Mouse (Mus musculus) midbrain, embryonic 11.5 days (tissue): Measurements from ENCODE around the gene Olfr282. TPM values are rescaled to one million over a fixed set of nuclear protein-coding genes. Genes with fewer than 3 reads are reported as not detected.
"Not testable (repeated sequence)": the region's sequence is repeated elsewhere in the genome, so short reads cannot be mapped to it uniquely, and the experiment has no call there.

ENCODE experiments used
- ATAC-seq: fragments of 200-750 bp; cut with Nextera tagmentation; 2 replicates; pipeline ENCODE4 v1.8.0; 2017; ENCODE audit warnings: moderate TSS enrichment, moderate library complexity; ENCODE audit not compliant: low FRiP score
- DNase-seq: peaks from one replicate; pipeline ENCODE4 v3.0.0; 2015; ENCODE audit warnings: low spot score; ENCODE audit errors: missing footprints
- H3K27ac ChIP-seq: fragments of 300-500 bp; sonication (generic); 2 replicates; pipeline ENCODE4 v1.5.1; 2014; ENCODE audit warnings: low read depth, low read length
- H3K27me3 ChIP-seq: fragments of 300-500 bp; sonication (generic); 2 replicates; pipeline ENCODE4 v1.6.1; 2014; ENCODE audit warnings: mild to moderate bottlenecking, low read length, moderate library complexity, mixed read lengths; ENCODE audit not compliant: control insufficient read depth, insufficient read depth
- H3K36me3 ChIP-seq: fragments of 300-500 bp; sonication (generic); 2 replicates; pipeline ENCODE4 v1.6.1; 2014; ENCODE audit warnings: mild to moderate bottlenecking, low read length, moderate library complexity, mixed read lengths; ENCODE audit not compliant: control insufficient read depth, insufficient read depth
- H3K4me1 ChIP-seq: fragments of 300-500 bp; sonication (generic); 2 replicates; pipeline ENCODE4 v1.6.1; 2014; ENCODE audit warnings: low read length; ENCODE audit not compliant: control insufficient read depth, insufficient read depth
- H3K4me2 ChIP-seq: fragments of 300-500 bp; sonication (generic); 2 replicates; pipeline ENCODE4 v1.6.1; 2014; ENCODE audit warnings: mild to moderate bottlenecking, moderate library complexity
- H3K4me3 ChIP-seq: fragments of 300-500 bp; sonication (generic); 2 replicates; pipeline ENCODE4 v1.5.1; 2014; ENCODE audit warnings: low read depth, low read length
- H3K9ac ChIP-seq: fragments of 300-500 bp; sonication (generic); 2 replicates; pipeline ENCODE4 v1.6.1; 2014; ENCODE audit warnings: low read length
- H3K9me3 ChIP-seq: fragments of 300-500 bp; sonication (generic); 2 replicates; pipeline ENCODE4 v1.6.1; 2016; ENCODE audit warnings: low read length; ENCODE audit not compliant: control insufficient read depth
- WGBS: fragments of 180-500 bp; shearing (Covaris S2); extraction: QIAGEN DNeasy Blood & Tissue Kit; methylation state at CpG from one replicate; pipeline ENCODE4 v1.1.7; 2014; 5-methylcytosine and 5-hydroxymethylcytosine counted together
- polyA plus RNA-seq: library from polyadenylated mRNA; unstranded; fragments of >200 nt; fragmentation: Nextera tagmentation; extraction: Ambion mirVana; gene quantifications from 2 replicates; pipeline ENCODE4 v1.2.1, GENCODE M21; 2014

The Olfr282 gene
- polyA plus RNA-seq, 1 experiment from 2014 or later: not detected

GRCm38 (mm10) chr15:98410249-98410648 is 20.8 kb upstream of the Olfr282 start:
- ATAC-seq: no peak
- H3K9ac ChIP-seq: no peak overlapping the region
- no peaks in the 10 kb centered on the region for H3K27me3 ChIP-seq
- 87% methylated on average over 9 of the region's 9 CpGs for WGBS
- no peaks in the 10 kb centered on the region for H3K9me3 ChIP-seq
- H3K27ac ChIP-seq: no peak overlapping the region
- no peak overlapping the region for H3K4me3 ChIP-seq
- H3K36me3 ChIP-seq: no peaks in the 10 kb centered on the region
- no peaks in the 10 kb centered on the region for H3K4me1 ChIP-seq
- no peak overlapping the region for H3K4me2 ChIP-seq
- DNase-seq: no peak

- WGBS: 88% methylated on average over 4 of the region's 4 CpGs
Measured at GRCm38 (mm10) chr15:98415996-98416395, 15.0 kb upstream of the Olfr282 start.

GRCm38 (mm10) chr15:98416802-98417201 is 14.2 kb upstream of the Olfr282 start:
- not testable (repeated sequence) for H3K27ac ChIP-seq, H3K4me1 ChIP-seq, ATAC-seq, H3K27me3 ChIP-seq, H3K4me2 ChIP-seq, H3K4me3 ChIP-seq, H3K9ac ChIP-seq, DNase-seq, H3K9me3 ChIP-seq, H3K36me3 ChIP-seq

More at GRCm38 (mm10) chr15:98415996-98416395, 15.0 kb upstream of the Olfr282 start:
- no peaks in the 10 kb centered on the region for H3K4me1 ChIP-seq
- no peaks in the 10 kb centered on the region for H3K27me3 ChIP-seq
- no peaks in the 10 kb centered on the region for H3K9me3 ChIP-seq
- no peaks in the 10 kb centered on the region for H3K36me3 ChIP-seq
- no peak overlapping the region for H3K9ac ChIP-seq
- ATAC-seq: no peak
- no peak overlapping the region for H3K27ac ChIP-seq
- no peak overlapping the region for H3K4me2 ChIP-seq
- no peak for DNase-seq
- H3K4me3 ChIP-seq: no peak overlapping the region

- not testable (repeated sequence) for H3K4me3 ChIP-seq, H3K27me3 ChIP-seq, H3K36me3 ChIP-seq, H3K27ac ChIP-seq, ATAC-seq, H3K9ac ChIP-seq, H3K4me2 ChIP-seq, DNase-seq, H3K4me1 ChIP-seq, H3K9me3 ChIP-seq
- WGBS: 100% methylated on average over 1 of the region's 3 CpGs
Measured at GRCm38 (mm10) chr15:98417285-98417684, 13.7 kb upstream of the Olfr282 start.

- Histone ChIP-seq H3K4me2 (no peak overlapping the region), H3K9ac (no peak overlapping the region), H3K4me1 (no peaks in the 10 kb centered on the region), H3K4me3 (no peak overlapping the region), H3K9me3 (no peaks in the 10 kb centered on the region), H3K36me3 (no peaks in the 10 kb centered on the region), H3K27ac (no peak overlapping the region), H3K27me3 (no peaks in the 10 kb centered on the region)
- no peak for ATAC-seq
- DNase-seq: no peak
- 72% methylated on average over 7 of the region's 7 CpGs for WGBS
Measured at GRCm38 (mm10) chr15:98418096-98418495, 12.9 kb upstream of the Olfr282 start.

GRCm38 (mm10) chr15:98420897-98421296 is 10.1 kb upstream of the Olfr282 start:
- Histone ChIP-seq H3K9me3 (no peaks in the 10 kb centered on the region), H3K9ac (no peak overlapping the region), H3K4me2 (no peak overlapping the region), H3K36me3 (no peaks in the 10 kb centered on the region), H3K27ac (no peak overlapping the region), H3K4me3 (no peak overlapping the region), H3K4me1 (peaks cover 4% of the 10 kb centered on the region; the same call in 1 of the 2 replicates), H3K27me3 (no peaks in the 10 kb centered on the region)
- no peak for ATAC-seq
- no peak for DNase-seq
- 78% methylated on average over 4 of the region's 4 CpGs for WGBS

- Histone ChIP-seq H3K4me3 (no peak overlapping the region), H3K36me3 (no peaks in the 10 kb centered on the region), H3K4me2 (no peak overlapping the region), H3K9ac (no peak overlapping the region), H3K27ac (no peak overlapping the region), H3K27me3 (no peaks in the 10 kb centered on the region), H3K4me1 (peaks cover 4% of the 10 kb centered on the region; the same call in 1 of the 2 replicates), H3K9me3 (no peaks in the 10 kb centered on the region)
- peak; percentile 84 for DNase-seq
- WGBS: 66% methylated on average over 14 of the region's 14 CpGs
- ATAC-seq: no peak
Measured at GRCm38 (mm10) chr15:98424326-98424725, 6.7 kb upstream of the Olfr282 start.

GRCm38 (mm10) chr15:98424753-98425152 is 6.3 kb upstream of the Olfr282 start:
- Histone ChIP-seq H3K27me3 (no peaks in the 10 kb centered on the region), H3K9me3 (no peaks in the 10 kb centered on the region), H3K9ac (no peak overlapping the region), H3K4me2 (no peak overlapping the region), H3K4me3 (no peak overlapping the region), H3K27ac (no peak overlapping the region), H3K4me1 (peaks cover 4% of the 10 kb centered on the region; the same call in 1 of the 2 replicates), H3K36me3 (no peaks in the 10 kb centered on the region)
- no peak for DNase-seq
- ATAC-seq: no peak
- WGBS: 84% methylated on average over 6 of the region's 6 CpGs

- no peaks in the 10 kb centered on the region for H3K9me3 ChIP-seq
- H3K27ac ChIP-seq: no peak overlapping the region
- ATAC-seq (no peak), DNase-seq (no peak)
- H3K27me3 ChIP-seq: no peaks in the 10 kb centered on the region
- no peaks in the 10 kb centered on the region for H3K36me3 ChIP-seq
- H3K4me2 ChIP-seq: no peak overlapping the region
- no peak overlapping the region for H3K4me3 ChIP-seq
- peaks cover 4% of the 10 kb centered on the region; the same call in 1 of the 2 replicates for H3K4me1 ChIP-seq
- no peak overlapping the region for H3K9ac ChIP-seq
- WGBS: 87% methylated on average over 7 of the region's 7 CpGs
Measured at GRCm38 (mm10) chr15:98425188-98425587, 5.8 kb upstream of the Olfr282 start.

GRCm38 (mm10) chr15:98444561-98444960 is 13.5 kb downstream of the Olfr282 start:
- Histone ChIP-seq H3K9ac (no peak overlapping the region), H3K36me3 (no peaks in the 10 kb centered on the region), H3K9me3 (no peaks in the 10 kb centered on the region), H3K4me1 (no peaks in the 10 kb centered on the region), H3K4me3 (no peak overlapping the region), H3K4me2 (no peak overlapping the region), H3K27ac (no peak overlapping the region), H3K27me3 (no peaks in the 10 kb centered on the region)
- no peak for DNase-seq
- 73% methylated on average over 3 of the region's 3 CpGs for WGBS
- ATAC-seq: no peak
